Mouse (Mus musculus): ENCODE measurements at regions not wholly inside any gene's neighbourhood (a gene's known extent, or its start where the extent isn't known, plus 50 kb on each side); places are given as distances from the start of the nearest gene placed in this dataset.
A peak's percentile ranks its signal among the peaks of the same experiment; 100 is the strongest.

GRCm38 (mm10) chr16:23838696-23839095 is 52.1 kb downstream of the Sst start:
- peak; percentile 29; the same call in 1 of the 2 replicates for ATAC-seq
- no peaks in the 10 kb centered on the region for H3K4me1 ChIP-seq (ENCODE audit: control insufficient read depth, insufficient read depth, low read depth, low read length)
- no peak overlapping the region for H3K4me2 ChIP-seq (ENCODE audit: low read length)
- no peaks in the 10 kb centered on the region for H3K9me3 ChIP-seq (ENCODE audit: control insufficient read depth, low read length)
- H3K4me3 ChIP-seq (ENCODE audit: low read length): no peak overlapping the region
- no peak overlapping the region for H3K27ac ChIP-seq (ENCODE audit: low read depth, low read length)
- WGBS: 52% methylated on average over 7 of the region's 7 CpGs
- no peaks in the 10 kb centered on the region for H3K27me3 ChIP-seq (replicated peaks; ENCODE audit: control insufficient read depth, insufficient read depth, low read length)
- H3K36me3 ChIP-seq (ENCODE audit: control insufficient read depth, insufficient read depth, low read length): no peaks in the 10 kb centered on the region
- no peak overlapping the region for H3K9ac ChIP-seq (ENCODE audit: low read depth, low read length)

DNA sequence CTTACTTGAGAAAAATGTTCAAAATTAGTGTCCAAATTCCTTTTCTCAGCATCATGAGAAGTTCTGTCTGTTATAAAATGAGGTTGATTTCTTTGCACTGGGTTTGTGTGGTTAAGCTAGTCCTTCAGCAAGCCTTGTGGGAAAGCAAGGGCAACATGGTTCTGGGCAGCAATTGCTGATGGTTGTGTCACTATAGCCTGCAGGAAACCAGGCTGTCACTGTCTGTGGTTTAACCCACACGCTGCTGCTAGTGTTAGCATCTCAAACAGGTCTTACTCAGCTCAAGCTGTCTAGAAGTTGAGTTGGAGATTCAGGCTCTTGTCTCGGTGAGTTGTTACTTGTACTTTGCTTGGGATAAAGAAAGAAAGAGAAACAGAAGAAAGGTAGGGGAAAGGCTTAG is 52.6 kb downstream of the Sst start:
- H3K27me3 ChIP-seq (replicated peaks; ENCODE audit: control insufficient read depth, insufficient read depth, low read length): no peaks in the 10 kb centered on the region
- no peaks in the 10 kb centered on the region for H3K9me3 ChIP-seq (ENCODE audit: control insufficient read depth, low read length)
- no peak overlapping the region for H3K9ac ChIP-seq (ENCODE audit: low read depth, low read length)
- no peak for ATAC-seq
- H3K4me2 ChIP-seq (ENCODE audit: low read length): no peak overlapping the region
- H3K36me3 ChIP-seq (ENCODE audit: control insufficient read depth, insufficient read depth, low read length): no peaks in the 10 kb centered on the region
- 80% methylated on average over 2 of the region's 2 CpGs for WGBS
- no peak overlapping the region for H3K4me3 ChIP-seq (ENCODE audit: low read length)
- H3K27ac ChIP-seq (ENCODE audit: low read depth, low read length): no peak overlapping the region
- no peaks in the 10 kb centered on the region for H3K4me1 ChIP-seq (ENCODE audit: control insufficient read depth, insufficient read depth, low read depth, low read length)

- no peak overlapping the region for H3K9ac ChIP-seq (ENCODE audit: low read depth, low read length)
- H3K9me3 ChIP-seq (ENCODE audit: control insufficient read depth, low read length): no peaks in the 10 kb centered on the region
- no peak overlapping the region for H3K4me3 ChIP-seq (ENCODE audit: low read length)
- no peaks in the 10 kb centered on the region; the same call in 1 of the 2 replicates for H3K4me1 ChIP-seq (ENCODE audit: control insufficient read depth, insufficient read depth, low read depth, low read length)
- ATAC-seq: no peak
- no peak overlapping the region for H3K4me2 ChIP-seq (ENCODE audit: low read length)
- no peak overlapping the region for H3K27ac ChIP-seq (ENCODE audit: low read depth, low read length)
- no peaks in the 10 kb centered on the region for H3K36me3 ChIP-seq (ENCODE audit: control insufficient read depth, insufficient read depth, low read length)
- WGBS: 83% methylated on average over 4 of the region's 4 CpGs
- H3K27me3 ChIP-seq (replicated peaks; ENCODE audit: control insufficient read depth, insufficient read depth, low read length): no peaks in the 10 kb centered on the region
These were observed 55.8 kb downstream of the Sst start for GRCm38 (mm10) chr16:23834991-23835390.

DNA sequence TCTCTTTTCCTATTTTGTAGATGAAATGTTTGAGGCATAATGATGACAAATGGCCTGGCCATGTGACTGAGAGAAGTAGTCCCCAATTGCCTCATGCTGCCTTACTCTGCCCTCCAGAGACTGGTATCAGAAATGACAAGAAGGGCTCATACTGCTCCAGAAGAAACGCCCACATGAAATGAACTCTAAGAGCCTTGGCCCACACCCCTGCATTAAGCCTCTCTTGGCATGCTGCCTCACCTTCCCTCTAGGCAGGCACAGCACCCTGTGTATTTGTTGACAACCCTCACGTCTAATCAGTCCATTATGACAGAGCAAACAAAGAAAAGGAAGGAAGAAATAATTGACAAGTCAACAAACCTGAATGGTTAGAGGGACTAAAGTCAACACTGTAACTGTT is 57.2 kb downstream of the Sst start:
- no peak overlapping the region for H3K9ac ChIP-seq (ENCODE audit: low read depth, low read length)
- no peak overlapping the region for H3K4me3 ChIP-seq (ENCODE audit: low read length)
- no peaks in the 10 kb centered on the region for H3K27me3 ChIP-seq (replicated peaks; ENCODE audit: control insufficient read depth, insufficient read depth, low read length)
- WGBS: 65% methylated on average over 2 of the region's 2 CpGs
- no peaks in the 10 kb centered on the region for H3K36me3 ChIP-seq (ENCODE audit: control insufficient read depth, insufficient read depth, low read length)
- no peak for ATAC-seq
- H3K4me2 ChIP-seq (ENCODE audit: low read length): no peak overlapping the region
- peaks cover 4% of the 10 kb centered on the region for H3K9me3 ChIP-seq (ENCODE audit: control insufficient read depth, low read length)
- H3K27ac ChIP-seq (ENCODE audit: low read depth, low read length): no peak overlapping the region
- H3K4me1 ChIP-seq (ENCODE audit: control insufficient read depth, insufficient read depth, low read depth, low read length): no peaks in the 10 kb centered on the region; the same call in 1 of the 2 replicates

- H3K4me1 ChIP-seq (ENCODE audit: control insufficient read depth, insufficient read depth, low read depth, low read length): no peaks in the 10 kb centered on the region; the same call in 1 of the 2 replicates
- H3K27me3 ChIP-seq (replicated peaks; ENCODE audit: control insufficient read depth, insufficient read depth, low read length): no peaks in the 10 kb centered on the region
- H3K9ac ChIP-seq (ENCODE audit: low read depth, low read length): no peak overlapping the region
- no peak overlapping the region for H3K4me2 ChIP-seq (ENCODE audit: low read length)
- ATAC-seq: peak; percentile 21; the same call in 1 of the 2 replicates
- H3K27ac ChIP-seq (ENCODE audit: low read depth, low read length): no peak overlapping the region
- peaks cover 4% of the 10 kb centered on the region for H3K9me3 ChIP-seq (ENCODE audit: control insufficient read depth, low read length)
- H3K36me3 ChIP-seq (ENCODE audit: control insufficient read depth, insufficient read depth, low read length): no peaks in the 10 kb centered on the region
- H3K4me3 ChIP-seq (ENCODE audit: low read length): no peak overlapping the region
- 66% methylated on average over 2 of the region's 2 CpGs for WGBS
These were observed 57.7 kb downstream of the Sst start for GRCm38 (mm10) chr16:23833042-23833423.

DNA sequence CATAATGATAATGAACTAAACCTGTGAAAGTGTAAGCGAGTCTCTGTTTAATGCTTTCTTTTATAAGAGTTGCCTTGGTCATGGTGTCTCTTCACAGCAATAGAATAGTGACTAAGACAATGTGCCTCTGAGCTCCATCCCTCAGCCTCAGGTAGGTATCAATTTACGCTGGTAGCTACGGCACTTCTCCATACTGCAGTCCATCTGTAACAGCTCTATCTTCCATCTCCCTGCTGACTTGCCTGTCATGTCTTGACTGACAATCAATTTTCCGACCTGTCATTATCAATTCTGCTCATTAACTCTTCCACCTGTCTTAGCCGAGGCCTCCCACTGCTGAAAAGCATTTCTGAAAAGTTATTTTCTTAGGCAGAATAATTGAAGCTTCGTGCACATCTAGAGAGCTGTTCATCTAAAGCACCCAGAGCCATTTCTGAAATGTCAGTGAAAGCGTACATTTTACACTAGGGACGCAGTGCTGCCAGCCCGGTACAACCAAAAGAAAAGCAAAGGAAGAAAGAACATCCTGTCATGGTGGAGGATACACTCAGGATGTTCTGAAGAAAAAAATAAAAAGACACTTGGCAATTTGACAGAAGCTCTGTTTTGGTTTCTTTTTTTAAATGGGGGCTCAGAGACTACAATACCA is 58.2 kb downstream of the Sst start:
- H3K36me3 ChIP-seq (ENCODE audit: control insufficient read depth, insufficient read depth, low read length): no peaks in the 10 kb centered on the region
- no peaks in the 10 kb centered on the region; the same call in 1 of the 2 replicates for H3K4me1 ChIP-seq (ENCODE audit: control insufficient read depth, insufficient read depth, low read depth, low read length)
- no peak overlapping the region for H3K9ac ChIP-seq (ENCODE audit: low read depth, low read length)
- ATAC-seq: peak; percentile 55
- H3K9me3 ChIP-seq (ENCODE audit: control insufficient read depth, low read length): peaks cover 4% of the 10 kb centered on the region
- 51% methylated on average over 9 of the region's 9 CpGs for WGBS
- no peak overlapping the region for H3K4me3 ChIP-seq (ENCODE audit: low read length)
- H3K27me3 ChIP-seq (replicated peaks; ENCODE audit: control insufficient read depth, insufficient read depth, low read length): no peaks in the 10 kb centered on the region
- H3K4me2 ChIP-seq (ENCODE audit: low read length): no peak overlapping the region
- no peak overlapping the region for H3K27ac ChIP-seq (ENCODE audit: low read depth, low read length)

GRCm38 (mm10) chr16:23825662-23826061 is 65.1 kb downstream of the Sst start:
- Histone ChIP-seq H3K36me3 (ENCODE audit: control insufficient read depth, insufficient read depth, low read length) (no peaks in the 10 kb centered on the region), H3K4me2 (ENCODE audit: low read length) (no peak overlapping the region), H3K9ac (ENCODE audit: low read depth, low read length) (no peak overlapping the region), H3K4me1 (ENCODE audit: control insufficient read depth, insufficient read depth, low read depth, low read length) (no peaks in the 10 kb centered on the region), H3K9me3 (ENCODE audit: control insufficient read depth, low read length) (peaks cover 4% of the 10 kb centered on the region), H3K27me3 (replicated peaks; ENCODE audit: control insufficient read depth, insufficient read depth, low read length) (no peaks in the 10 kb centered on the region), H3K27ac (ENCODE audit: low read depth, low read length) (no peak overlapping the region), H3K4me3 (ENCODE audit: low read length) (no peak overlapping the region)
- 0 out of 2 replicates have a peak, but pooled peaks have one; percentile 34 for ATAC-seq
- WGBS: 69% methylated on average over 5 of the region's 5 CpGs

GRCm38 (mm10) chr16:23785216-23785615 is 105.5 kb downstream of the Sst start:
- Histone ChIP-seq H3K27me3 (replicated peaks; ENCODE audit: control insufficient read depth, insufficient read depth, low read length) (no peaks in the 10 kb centered on the region), H3K36me3 (ENCODE audit: control insufficient read depth, insufficient read depth, low read length) (no peaks in the 10 kb centered on the region), H3K9ac (ENCODE audit: low read depth, low read length) (no peak overlapping the region), H3K4me1 (ENCODE audit: control insufficient read depth, insufficient read depth, low read depth, low read length) (no peaks in the 10 kb centered on the region), H3K9me3 (ENCODE audit: control insufficient read depth, low read length) (no peaks in the 10 kb centered on the region), H3K27ac (ENCODE audit: low read depth, low read length) (no peak overlapping the region), H3K4me3 (ENCODE audit: low read length) (no peak overlapping the region), H3K4me2 (ENCODE audit: low read length) (no peak overlapping the region)
- no peak for ATAC-seq
- 87% methylated on average over 2 of the region's 2 CpGs for WGBS

GRCm38 (mm10) chr16:23784021-23784897 is 106.5 kb downstream of the Sst start:
- H3K9ac ChIP-seq (ENCODE audit: low read depth, low read length): no peak overlapping the region
- no peak overlapping the region for H3K27ac ChIP-seq (ENCODE audit: low read depth, low read length)
- H3K4me1 ChIP-seq (ENCODE audit: control insufficient read depth, insufficient read depth, low read depth, low read length): no peaks in the 10 kb centered on the region
- no peaks in the 10 kb centered on the region for H3K9me3 ChIP-seq (ENCODE audit: control insufficient read depth, low read length)
- H3K36me3 ChIP-seq (ENCODE audit: control insufficient read depth, insufficient read depth, low read length): no peaks in the 10 kb centered on the region
- H3K27me3 ChIP-seq (replicated peaks; ENCODE audit: control insufficient read depth, insufficient read depth, low read length): no peaks in the 10 kb centered on the region
- ATAC-seq: no peak
- WGBS: 53% methylated on average over 6 of the region's 6 CpGs
- H3K4me2 ChIP-seq (ENCODE audit: low read length): no peak overlapping the region
- no peak overlapping the region for H3K4me3 ChIP-seq (ENCODE audit: low read length)

Data from hindbrain, embryonic 16.5 days (tissue).